ENCODE assay signal across 8 mouse cellular contexts in genomic region chr8:70505698-70506327, GRCm38 (mm10). TPM values are rescaled to one million over a fixed set of nuclear protein-coding genes. Genes with fewer than 3 reads are reported as not detected.
DNase-seq lines count a peak whose midpoint lies in the region; ATAC-seq and TF ChIP-seq lines count a peak whose summit lies in the region.

No protein-coding gene starts in this region.

- H3K4me1 ChIP-seq in heart, embryonic 12.5 days (replicated peaks) = peaks cover 50% of the 10 kb centered on the region
- H3K4me1 ChIP-seq in ES-E14 (ENCODE audit: control insufficient read depth in 2 of 2, insufficient read depth in 2 of 2, low read length in 2 of 2, poor library complexity in 1 of 2) = peaks cover 4 to 13% of the 10 kb centered on the region in 2 experiments; a peak in 2 of 4 replicates
- peaks cover 62% of the 10 kb centered on the region for H3K4me1 ChIP-seq in forebrain, embryonic 15.5 days
- peaks cover 82% of the 10 kb centered on the region for H3K4me1 ChIP-seq in liver, embryonic 12.5 days
- peaks cover 45% of the 10 kb centered on the region for H3K4me1 ChIP-seq in stomach, embryonic 16.5 days (ENCODE audit: control insufficient read depth, insufficient read depth, low read length)

- H3K36me3 ChIP-seq in heart, embryonic 12.5 days = peaks cover 22% of the 10 kb centered on the region
- peaks cover 30% of the 10 kb centered on the region for H3K36me3 ChIP-seq in ES-E14 (ENCODE audit: control insufficient read depth, insufficient read depth, low read length, poor library complexity, severe bottlenecking)
- peaks cover 19% of the 10 kb centered on the region for H3K36me3 ChIP-seq in forebrain, embryonic 15.5 days
- H3K36me3 ChIP-seq in liver, embryonic 12.5 days = peaks cover 40% of the 10 kb centered on the region
- H3K36me3 ChIP-seq in stomach, embryonic 16.5 days (ENCODE audit: control insufficient read depth, insufficient read depth, low read length) = peaks cover 14% of the 10 kb centered on the region; the same call in 1 of the 2 replicates

- DNase-seq in heart, adult 9 months (ENCODE audit: low spot score in 2 of 2) = no peak
- DNase-seq in ES-E14 (ENCODE audit: low read depth, low spot score) = no peak
- no peak for DNase-seq in testis, postnatal 14 days (ENCODE audit: low spot score)
- DNase-seq in Muller cell, postnatal 12 days (ENCODE audit: inconsistent ontology term) = no peak

- H3K4me2 ChIP-seq in heart, embryonic 12.5 days = peak overlapping the region; percentile 82
- peak overlapping the region; percentile 69 for H3K4me2 ChIP-seq in forebrain, embryonic 15.5 days (replicated peaks)
- H3K4me2 ChIP-seq in liver, embryonic 12.5 days = peak overlapping the region; percentile 84
- H3K4me2 ChIP-seq in stomach, embryonic 16.5 days (ENCODE audit: low read depth, low read length) = peak overlapping the region; percentile 91

- H3K4me3 ChIP-seq in heart, embryonic 12.5 days = peak overlapping the region; percentile 74
- peak overlapping the region; percentile 89 to 92 for H3K4me3 ChIP-seq in ES-E14 (ENCODE audit: insufficient read depth in 1 of 2, low read depth in 1 of 2, low read length in 2 of 2, poor library complexity in 1 of 2, severe bottlenecking in 1 of 2)
- H3K4me3 ChIP-seq in forebrain, embryonic 15.5 days = peak overlapping the region; percentile 92
- peak overlapping the region; percentile 70 for H3K4me3 ChIP-seq in liver, embryonic 12.5 days
- H3K4me3 ChIP-seq in stomach, embryonic 16.5 days (replicated peaks; ENCODE audit: low read length) = peak overlapping the region; percentile 82

- WGBS in heart, embryonic 12.5 days = 38% methylated on average over 32 of the region's 32 CpGs
- 39% methylated on average over 32 of the region's 32 CpGs for WGBS in forebrain, embryonic 15.5 days
- 38% methylated on average over 32 of the region's 32 CpGs for WGBS in liver, embryonic 12.5 days (ENCODE audit: insufficient replicate concordance)
- WGBS in stomach, embryonic 16.5 days = 34% methylated on average over 32 of the region's 32 CpGs

- peak overlapping the region; percentile 91 for H3K9ac ChIP-seq in heart, embryonic 12.5 days
- peak overlapping the region; percentile 51 for H3K9ac ChIP-seq in ES-E14 (ENCODE audit: insufficient read depth, low read depth, low read length, poor library complexity, severe bottlenecking)
- peak overlapping the region; percentile 98 for H3K9ac ChIP-seq in forebrain, embryonic 15.5 days (replicated peaks)
- peak overlapping the region; percentile 79 for H3K9ac ChIP-seq in liver, embryonic 12.5 days
- H3K9ac ChIP-seq in stomach, embryonic 16.5 days (ENCODE audit: low read length) = peak overlapping the region; percentile 95

- H3K9me3 ChIP-seq in heart, embryonic 12.5 days (replicated peaks) = no peaks in the 10 kb centered on the region
- no peaks in the 10 kb centered on the region for H3K9me3 ChIP-seq in ES-E14 (ENCODE audit: control insufficient read depth, insufficient read depth, low read depth, low read length)
- no peaks in the 10 kb centered on the region for H3K9me3 ChIP-seq in forebrain, embryonic 15.5 days
- H3K9me3 ChIP-seq in liver, embryonic 12.5 days (replicated peaks) = no peaks in the 10 kb centered on the region
- no peaks in the 10 kb centered on the region for H3K9me3 ChIP-seq in stomach, embryonic 16.5 days (replicated peaks; ENCODE audit: control insufficient read depth, low read length)

- in situ Hi-C loops in ES-E14 (cut with MboI; ENCODE audit: low sequenced_read_pairs in 2 of 2, unreplicated experiment in 2 of 2) = no loop called here

- peak overlapping the region; percentile 91; the same call in 1 of the 2 replicates for H3K27ac ChIP-seq in heart, embryonic 12.5 days (ENCODE audit: poor library complexity, severe bottlenecking)
- no peak overlapping the region for H3K27ac ChIP-seq in ES-E14 (ENCODE audit: insufficient read depth, low read depth, low read length, poor library complexity, severe bottlenecking)
- peak overlapping the region; percentile 96 for H3K27ac ChIP-seq in forebrain, embryonic 15.5 days (replicated peaks)
- peak overlapping the region; percentile 90 for H3K27ac ChIP-seq in liver, embryonic 12.5 days
- H3K27ac ChIP-seq in stomach, embryonic 16.5 days (ENCODE audit: low read length) = peak overlapping the region; percentile 94; the same call in 1 of the 2 replicates

- H3K27me3 ChIP-seq in heart, embryonic 12.5 days (replicated peaks) = peaks cover 34% of the 10 kb centered on the region
- H3K27me3 ChIP-seq in forebrain, embryonic 15.5 days = peaks cover 23% of the 10 kb centered on the region
- peaks cover 31% of the 10 kb centered on the region for H3K27me3 ChIP-seq in liver, embryonic 12.5 days (replicated peaks)
- peaks cover 14% of the 10 kb centered on the region for H3K27me3 ChIP-seq in stomach, embryonic 16.5 days (ENCODE audit: control insufficient read depth, insufficient read depth, low read length)

- ATAC-seq in heart, embryonic 12.5 days (ENCODE audit: insufficient number of reproducible peaks, low FRiP score) = peak; percentile 24
- peak; percentile 25; the same call in 1 of the 2 replicates for ATAC-seq in forebrain, embryonic 15.5 days (replicated peaks)
- ATAC-seq in liver, embryonic 12.5 days = peak; percentile 44
- peak; percentile 3; the same call in 1 of the 2 replicates for ATAC-seq in stomach, embryonic 16.5 days (ENCODE audit: insufficient read depth, low FRiP score)

TF ChIP-seq in ES-E14, 5 proteins besides CTCF, POLR2A, EP300 and RAD21:
- TF ChIP-seq HCFC1 (IDR thresholded peaks at IDR 0.05; ENCODE audit: borderline replicate concordance, insufficient read depth, low read length) (no peak), ZNF384 (IDR thresholded peaks at IDR 0.05; ENCODE audit: low read depth, low read length) (no peak), MAFK (IDR thresholded peaks at IDR 0.05; ENCODE audit: insufficient read depth, low read depth, low read length) (no peak), CHD2 (IDR thresholded peaks at IDR 0.05; ENCODE audit: low read depth, low read length) (no peak), ZC3H11A (IDR thresholded peaks at IDR 0.05; ENCODE audit: borderline replicate concordance, low read depth, low read length) (no peak)

RNA-seq across cellular contexts. Expression of gene Rex1bd, which starts 0.7 kb away (rescaled TPM):
- polyA plus RNA-seq in heart, embryonic 12.5 days (2016; fragmentation: Nextera tagmentation; extraction: Ambion mirVana) = 115 TPM in 2 replicates
- total RNA-seq in ES-E14 (2012; rRNA removed) = 125 and 130 TPM in 2 replicates
- 164 and 176 TPM in 2 replicates for polyA plus RNA-seq in forebrain, embryonic 15.5 days (2015; fragmentation: Nextera tagmentation; extraction: Ambion mirVana)
- 85.6 and 86.6 TPM in 2 replicates for polyA plus RNA-seq in liver, embryonic 12.5 days (2016; fragmentation: Nextera tagmentation; extraction: Ambion mirVana)
- polyA plus RNA-seq in stomach, embryonic 16.5 days (2015; fragmentation: Nextera tagmentation; extraction: Ambion mirVana) = 118 and 125 TPM in 2 replicates

RNA-seq across cellular contexts. Expression of gene Uba52, which starts 4.8 kb away (rescaled TPM):
- 779 and 792 TPM in 2 replicates for polyA plus RNA-seq in heart, embryonic 12.5 days (2016; fragmentation: Nextera tagmentation; extraction: Ambion mirVana)
- 3,214 and 4,257 TPM in 2 replicates for total RNA-seq in ES-E14 (2012; rRNA removed)
- 724 and 839 TPM in 2 replicates for polyA plus RNA-seq in forebrain, embryonic 15.5 days (2015; fragmentation: Nextera tagmentation; extraction: Ambion mirVana)
- polyA plus RNA-seq in liver, embryonic 12.5 days (2016; fragmentation: Nextera tagmentation; extraction: Ambion mirVana) = 841 and 876 TPM in 2 replicates
- polyA plus RNA-seq in stomach, embryonic 16.5 days (2015; fragmentation: Nextera tagmentation; extraction: Ambion mirVana) = 719 and 930 TPM in 2 replicates

RNA-seq across cellular contexts. Expression of gene Crlf1, which starts 12.9 kb away (rescaled TPM):
- 1.00 and 1.8 TPM in 2 replicates for polyA plus RNA-seq in heart, embryonic 12.5 days (2016; fragmentation: Nextera tagmentation; extraction: Ambion mirVana)
- 17.0 and 29.3 TPM in 2 replicates for total RNA-seq in ES-E14 (2012; rRNA removed)
- 4.3 and 5.3 TPM in 2 replicates for polyA plus RNA-seq in forebrain, embryonic 15.5 days (2015; fragmentation: Nextera tagmentation; extraction: Ambion mirVana)
- 3.9 and 4.0 TPM in 2 replicates for polyA plus RNA-seq in liver, embryonic 12.5 days (2016; fragmentation: Nextera tagmentation; extraction: Ambion mirVana)
- 3.4 and 4.9 TPM in 2 replicates for polyA plus RNA-seq in stomach, embryonic 16.5 days (2015; fragmentation: Nextera tagmentation; extraction: Ambion mirVana)

RNA-seq across cellular contexts. Expression of gene Tmem59l, which starts 18.7 kb away (rescaled TPM):
- polyA plus RNA-seq in heart, embryonic 12.5 days (2016; fragmentation: Nextera tagmentation; extraction: Ambion mirVana) = 0.22 and 0.33 TPM in 2 replicates
- total RNA-seq in ES-E14 (2012; rRNA removed) = 5.3 and 8.0 TPM in 2 replicates
- 70.2 and 75.0 TPM in 2 replicates for polyA plus RNA-seq in forebrain, embryonic 15.5 days (2015; fragmentation: Nextera tagmentation; extraction: Ambion mirVana)
- polyA plus RNA-seq in liver, embryonic 12.5 days (2016; fragmentation: Nextera tagmentation; extraction: Ambion mirVana) = 0.18 and 0.37 TPM in 2 replicates
- 2.8 and 4.3 TPM in 2 replicates for polyA plus RNA-seq in stomach, embryonic 16.5 days (2015; fragmentation: Nextera tagmentation; extraction: Ambion mirVana)

RNA-seq across cellular contexts. Expression of gene Fkbp8, which starts 21.7 kb away (rescaled TPM):
- polyA plus RNA-seq in heart, embryonic 12.5 days (2016; fragmentation: Nextera tagmentation; extraction: Ambion mirVana) = 227 and 231 TPM in 2 replicates
- 252 and 256 TPM in 2 replicates for total RNA-seq in ES-E14 (2012; rRNA removed)
- polyA plus RNA-seq in forebrain, embryonic 15.5 days (2015; fragmentation: Nextera tagmentation; extraction: Ambion mirVana) = 433 and 440 TPM in 2 replicates
- polyA plus RNA-seq in liver, embryonic 12.5 days (2016; fragmentation: Nextera tagmentation; extraction: Ambion mirVana) = 223 and 224 TPM in 2 replicates
- 291 and 298 TPM in 2 replicates for polyA plus RNA-seq in stomach, embryonic 16.5 days (2015; fragmentation: Nextera tagmentation; extraction: Ambion mirVana)
